Mouse (Mus musculus): ENCODE data around the gene Rhox4d.
"Not testable (repeated sequence)": the region's sequence is repeated elsewhere in the genome, so short reads cannot be mapped to it uniquely, and the experiment has no call there.

Rhox4d gene

GRCm38 (mm10) chrX:37514059-37514458, at the start of gene Rhox4d:
TSS of gene Rhox4d (plus strand) at chrX:37514359.
- DNase-seq: not testable (repeated sequence)

- not testable (repeated sequence) for DNase-seq
These were observed 34.1 kb upstream of the Rhox4d start, which contains the start of gene Rhox4c for GRCm38 (mm10) chrX:37480037-37480436. TSS of gene Rhox4c (plus strand) at chrX:37480337.

GRCm38 (mm10) chrX:37530152-37530551, 16.0 kb downstream of the Rhox4d start, which contains the start of gene Rhox2e:
TSS of gene Rhox2e (plus strand) at chrX:37530452.
- DNase-seq: not testable (repeated sequence)

GRCm38 (mm10) chrX:37541719-37542118, 27.6 kb downstream of the Rhox4d start, which contains the start of gene Rhox3e:
TSS of gene Rhox3e (plus strand) at chrX:37542019.
- DNase-seq: not testable (repeated sequence)

- not testable (repeated sequence) for DNase-seq
These were observed 43.0 kb downstream of the Rhox4d start, which contains the start of gene Rhox4e for GRCm38 (mm10) chrX:37557112-37557511. TSS of gene Rhox4e (plus strand) at chrX:37557412.

All from kidney, postnatal 36 days (tissue).